Mouse (Mus musculus) bone marrow, adult 2 months (tissue): ENCODE measurements around the gene Slc9a4.

Source experiments
- CTCF ChIP-seq: fragments of 200-500 bp; IDR thresholded peaks from 2 replicates; pipeline ENCODE4 v1.5.1; 2011; ENCODE audit warnings: low read length, control low read depth; ENCODE audit not compliant: control insufficient read depth, insufficient read depth
- POLR2A ChIP-seq: fragments of 200-500 bp; IDR thresholded peaks from 2 replicates; pipeline ENCODE4 v1.6.1; 2011; ENCODE audit warnings: low read depth, mild to moderate bottlenecking, control low read depth, low read length, borderline replicate concordance; ENCODE audit not compliant: control insufficient read depth

- TF ChIP-seq POLR2A, result no peak
- TF ChIP-seq CTCF, result no peak
Observed at GRCm38 (mm10) chr1:40660838-40661237, 81.0 kb downstream of the Slc9a4 start.
